Mouse (Mus musculus) forebrain, embryonic 12.5 days (tissue): ENCODE data around the gene Col1a1. TPM values are rescaled to one million over a fixed set of nuclear protein-coding genes. Genes with fewer than 3 reads are reported as not detected.
A peak's percentile ranks its signal among the peaks of the same experiment; 100 is the strongest.

Experiments used
- ATAC-seq: fragments of 200-750 bp; cut with Nextera tagmentation; 2 replicates; pipeline ENCODE4 v1.8.0; 2017; ENCODE audit warnings: moderate TSS enrichment; ENCODE audit not compliant: low FRiP score
- H3K27ac ChIP-seq: fragments of 300-500 bp; sonication (generic); 2 replicates; pipeline ENCODE4 v1.5.1; 2016; ENCODE audit warnings: mild to moderate bottlenecking
- H3K27me3 ChIP-seq: fragments of 300-500 bp; sonication (generic); 2 replicates; pipeline ENCODE4 v1.6.1; 2016; ENCODE audit warnings: mild to moderate bottlenecking
- H3K36me3 ChIP-seq: fragments of 300-500 bp; sonication (generic); replicated peaks from 2 replicates; pipeline ENCODE4 v1.6.1; 2016; ENCODE audit warnings: mild to moderate bottlenecking
- H3K4me1 ChIP-seq: fragments of 300-500 bp; sonication (generic); 2 replicates; pipeline ENCODE4 v1.6.1; 2016
- H3K4me2 ChIP-seq: fragments of 300-500 bp; sonication (generic); 2 replicates; pipeline ENCODE4 v1.6.1; 2016; ENCODE audit warnings: mild to moderate bottlenecking, moderate library complexity
- H3K4me3 ChIP-seq: fragments of 300-500 bp; sonication (generic); replicated peaks from 2 replicates; pipeline ENCODE4 v1.5.1; 2016; ENCODE audit warnings: mild to moderate bottlenecking
- H3K9ac ChIP-seq: fragments of 300-500 bp; sonication (generic); 2 replicates; pipeline ENCODE4 v1.6.1; 2016; ENCODE audit warnings: mild to moderate bottlenecking
- H3K9me3 ChIP-seq: fragments of 300-500 bp; sonication (generic); 2 replicates; pipeline ENCODE4 v1.6.1; 2016
- WGBS: fragments of 180-500 bp; shearing (Covaris S2); methylation state at CpG from one replicate; pipeline ENCODE4 v1.1.7; 2016; 5-methylcytosine and 5-hydroxymethylcytosine counted together
- polyA plus RNA-seq: library from polyadenylated mRNA; unstranded; fragments of >200 nt; fragmentation: Nextera tagmentation; extraction: Ambion mirVana; gene quantifications from 2 replicates; pipeline ENCODE4 v1.2.1, GENCODE M21; 2016

Col1a1 gene
- polyA plus RNA-seq: 208 and 267 TPM in 2 replicates

DNA sequence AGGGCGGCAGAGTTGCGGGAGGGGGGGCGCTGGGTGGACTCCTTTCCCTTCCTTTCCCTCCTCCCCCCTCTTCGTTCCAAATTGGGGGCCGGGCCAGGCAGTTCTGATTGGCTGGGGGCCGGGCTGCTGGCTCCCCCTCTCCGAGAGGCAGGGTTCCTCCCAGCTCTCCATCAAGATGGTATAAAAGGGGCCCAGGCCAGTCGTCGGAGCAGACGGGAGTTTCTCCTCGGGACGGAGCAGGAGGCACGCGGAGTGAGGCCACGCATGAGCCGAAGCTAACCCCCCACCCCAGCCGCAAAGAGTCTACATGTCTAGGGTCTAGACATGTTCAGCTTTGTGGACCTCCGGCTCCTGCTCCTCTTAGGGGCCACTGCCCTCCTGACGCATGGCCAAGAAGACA lies at the start of gene Col1a1:
Col1a1 (plus strand) TSS at position 180 of the 400 bp plus-strand sequence.
- Histone ChIP-seq H3K4me3 (peak within 1 kb of the TSS; percentile 35), H3K27ac (no peak within 1 kb of the TSS), H3K4me1 (peaks cover 15% of the 10 kb centered on the region), H3K27me3 (peaks cover 92% of the 10 kb centered on the region), H3K4me2 (peak within 1 kb of the TSS; percentile 59), H3K36me3 (no peaks in the 10 kb centered on the region), H3K9ac (0 out of 2 replicates have a peak within 1 kb of the TSS, but pooled peaks have one; percentile 17), H3K9me3 (no peaks in the 10 kb centered on the region)
- 12% methylated on average over 19 of the region's 19 CpGs for WGBS
- no peak for ATAC-seq

DNA sequence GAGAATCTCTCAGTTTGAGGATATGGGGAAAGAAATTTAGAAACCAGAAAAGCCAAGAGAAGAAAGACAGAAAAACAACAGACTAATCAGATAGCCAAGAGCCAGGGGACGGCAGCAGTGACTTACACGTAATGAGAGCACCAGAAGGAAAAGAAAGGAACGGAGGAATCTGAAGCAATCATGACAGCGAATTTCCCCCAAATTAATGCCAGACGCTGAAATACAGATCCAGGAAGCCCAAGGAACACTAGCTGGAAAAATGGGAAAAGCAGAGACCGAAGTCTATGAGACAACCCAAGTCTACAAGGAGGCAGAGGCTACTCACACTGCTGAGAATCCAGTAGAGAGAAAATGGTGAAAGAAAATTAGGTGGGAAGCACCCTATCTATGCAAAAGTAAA lies 44.9 kb upstream of the Col1a1 start:
- Histone ChIP-seq H3K9ac (no peak overlapping the region), H3K4me3 (no peak overlapping the region), H3K27ac (no peak overlapping the region), H3K27me3 (no peaks in the 10 kb centered on the region), H3K4me2 (no peak overlapping the region), H3K9me3 (no peaks in the 10 kb centered on the region), H3K4me1 (no peaks in the 10 kb centered on the region), H3K36me3 (no peaks in the 10 kb centered on the region)
- 87% methylated on average over 6 of the region's 6 CpGs for WGBS
- no peak for ATAC-seq

DNA sequence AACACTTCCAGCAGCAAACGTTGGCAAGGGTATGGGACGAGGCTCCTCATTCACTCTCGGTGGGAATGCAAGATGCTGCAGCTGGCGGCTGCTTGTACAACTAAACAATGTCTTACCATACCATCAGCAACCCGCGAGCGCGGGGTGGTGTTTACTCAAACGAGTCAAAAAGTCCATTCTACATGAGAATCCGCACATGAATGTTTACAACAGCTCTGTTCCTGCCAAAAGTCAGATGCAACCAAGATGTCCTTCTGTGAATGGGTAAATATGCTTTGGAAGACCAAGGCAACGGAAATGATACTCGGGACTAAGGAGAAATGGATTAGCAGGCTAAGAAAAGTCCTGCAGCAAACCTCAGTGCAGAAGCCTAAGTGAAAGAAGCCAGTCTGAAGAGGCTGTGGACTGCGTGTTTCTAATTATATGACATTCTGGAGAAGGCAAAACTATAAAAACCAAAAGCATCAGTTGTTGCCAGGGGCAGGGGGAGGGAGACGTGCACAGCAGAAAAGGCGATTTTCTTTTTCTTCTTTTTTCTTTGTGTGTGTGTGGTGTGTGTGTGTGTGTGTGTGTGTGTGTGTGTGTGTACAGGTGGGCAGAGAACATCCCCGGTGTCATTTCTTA lies 39.2 kb upstream of the Col1a1 start:
- H3K4me1 ChIP-seq: no peaks in the 10 kb centered on the region
- no peaks in the 10 kb centered on the region for H3K9me3 ChIP-seq
- 86% methylated on average over 16 of the region's 16 CpGs for WGBS
- H3K9ac ChIP-seq: no peak overlapping the region
- no peak for ATAC-seq
- H3K27me3 ChIP-seq: no peaks in the 10 kb centered on the region
- H3K36me3 ChIP-seq: no peaks in the 10 kb centered on the region
- no peak overlapping the region for H3K4me3 ChIP-seq
- no peak overlapping the region for H3K27ac ChIP-seq
- H3K4me2 ChIP-seq: no peak overlapping the region

DNA sequence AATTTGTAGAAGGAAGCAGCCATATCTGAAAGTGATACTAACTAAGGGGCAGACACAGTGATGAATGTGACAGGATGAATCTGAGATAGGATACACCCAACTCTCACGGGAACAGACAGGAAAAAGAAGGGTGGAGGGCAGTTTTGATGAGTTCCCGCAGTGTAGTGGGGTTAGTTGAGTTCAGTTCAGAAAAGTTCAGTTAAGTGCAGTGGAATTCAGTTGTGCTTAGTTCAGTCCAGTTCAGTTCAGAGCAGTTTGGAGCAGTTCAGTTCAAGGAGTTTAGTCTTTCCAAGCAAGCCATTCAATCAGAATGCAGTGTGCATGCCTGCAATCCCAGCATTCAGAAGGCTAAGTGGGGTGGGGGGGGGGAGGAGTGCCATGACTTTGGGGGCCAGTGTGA lies 34.8 kb upstream of the Col1a1 start:
- Histone ChIP-seq H3K36me3 (no peaks in the 10 kb centered on the region), H3K9ac (no peak overlapping the region), H3K4me3 (no peak overlapping the region), H3K27ac (no peak overlapping the region), H3K4me2 (no peak overlapping the region), H3K9me3 (no peaks in the 10 kb centered on the region), H3K4me1 (no peaks in the 10 kb centered on the region), H3K27me3 (no peaks in the 10 kb centered on the region)
- WGBS: 73% methylated on average over 2 of the region's 2 CpGs
- ATAC-seq: no peak

DNA sequence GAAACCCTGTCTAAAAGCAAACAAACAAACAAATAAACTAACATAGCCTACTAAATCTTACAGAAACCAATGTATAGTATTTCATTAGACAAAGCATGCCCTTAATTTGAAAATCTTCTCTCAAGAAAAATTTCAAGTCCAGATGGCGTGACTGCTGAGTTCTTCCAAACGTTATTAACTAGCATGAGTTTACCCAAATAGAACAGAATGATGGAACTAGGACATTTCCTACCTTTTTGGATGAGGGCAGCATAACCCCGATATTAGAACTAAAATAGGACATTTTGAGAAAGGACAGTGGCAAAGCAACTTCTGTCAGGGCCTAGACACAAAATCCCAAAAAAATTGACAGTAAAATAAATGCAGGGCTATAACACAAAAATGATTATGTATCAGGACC lies 31.7 kb upstream of the Col1a1 start:
- H3K4me3 ChIP-seq: no peak overlapping the region
- no peak for ATAC-seq
- no peaks in the 10 kb centered on the region for H3K36me3 ChIP-seq
- no peaks in the 10 kb centered on the region for H3K4me1 ChIP-seq
- H3K4me2 ChIP-seq: no peak overlapping the region
- H3K9me3 ChIP-seq: no peaks in the 10 kb centered on the region
- H3K27ac ChIP-seq: no peak overlapping the region
- no peak overlapping the region for H3K9ac ChIP-seq
- WGBS: 88% methylated on average over 3 of the region's 3 CpGs
- H3K27me3 ChIP-seq: no peaks in the 10 kb centered on the region

DNA sequence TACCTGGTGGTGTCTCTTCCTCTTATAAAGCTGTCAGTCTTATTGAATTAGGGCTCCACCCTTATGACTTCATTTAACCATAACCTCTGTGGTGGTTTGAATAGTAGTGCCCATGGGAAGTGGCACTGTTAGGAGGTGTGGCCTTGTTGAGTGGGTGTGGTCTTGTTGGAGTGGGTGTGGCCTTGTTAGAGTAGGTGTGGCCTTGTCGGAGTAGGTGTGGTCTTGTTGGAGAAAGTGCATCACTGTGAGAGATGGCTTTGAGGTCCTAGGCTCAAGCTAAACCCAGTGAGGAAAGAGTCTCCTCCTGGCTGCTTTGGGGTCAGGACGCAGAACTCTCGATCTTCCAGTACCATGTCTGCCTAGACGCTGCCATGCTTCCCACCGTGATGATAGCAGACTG lies 25.1 kb upstream of the Col1a1 start:
- Histone ChIP-seq H3K27me3 (peaks cover 8% of the 10 kb centered on the region; the same call in 1 of the 2 replicates), H3K36me3 (no peaks in the 10 kb centered on the region), H3K4me1 (peaks cover 6% of the 10 kb centered on the region), H3K9ac (no peak overlapping the region), H3K27ac (no peak overlapping the region), H3K4me2 (no peak overlapping the region), H3K4me3 (no peak overlapping the region), H3K9me3 (no peaks in the 10 kb centered on the region)
- ATAC-seq: no peak
- WGBS: 92% methylated on average over 5 of the region's 5 CpGs

DNA sequence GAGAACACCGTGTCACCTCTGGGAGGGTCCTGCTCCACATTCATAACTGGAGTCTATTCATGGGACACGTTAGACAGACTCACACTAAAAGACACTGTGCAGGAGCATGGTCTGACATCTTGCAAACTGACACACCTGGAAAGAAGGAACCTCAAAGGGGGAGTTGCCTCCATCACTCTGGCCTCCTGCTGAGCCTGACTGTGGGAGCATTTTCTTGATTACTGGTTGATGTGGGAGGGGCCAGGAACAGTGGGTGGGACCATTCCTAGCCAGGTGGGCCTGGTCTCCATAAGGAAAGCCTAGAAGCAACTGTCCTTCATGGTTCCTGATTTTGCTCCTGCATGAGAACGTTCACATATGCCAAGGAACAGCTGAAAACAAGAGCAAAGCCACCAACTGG lies 23.5 kb upstream of the Col1a1 start:
- Histone ChIP-seq H3K4me1 (peaks cover 12% of the 10 kb centered on the region), H3K4me3 (no peak overlapping the region), H3K9ac (no peak overlapping the region), H3K4me2 (no peak overlapping the region), H3K36me3 (no peaks in the 10 kb centered on the region), H3K27ac (no peak overlapping the region), H3K27me3 (peaks cover 8% of the 10 kb centered on the region; the same call in 1 of the 2 replicates), H3K9me3 (no peaks in the 10 kb centered on the region)
- WGBS: 77% methylated on average over 3 of the region's 3 CpGs
- ATAC-seq: no peak

DNA sequence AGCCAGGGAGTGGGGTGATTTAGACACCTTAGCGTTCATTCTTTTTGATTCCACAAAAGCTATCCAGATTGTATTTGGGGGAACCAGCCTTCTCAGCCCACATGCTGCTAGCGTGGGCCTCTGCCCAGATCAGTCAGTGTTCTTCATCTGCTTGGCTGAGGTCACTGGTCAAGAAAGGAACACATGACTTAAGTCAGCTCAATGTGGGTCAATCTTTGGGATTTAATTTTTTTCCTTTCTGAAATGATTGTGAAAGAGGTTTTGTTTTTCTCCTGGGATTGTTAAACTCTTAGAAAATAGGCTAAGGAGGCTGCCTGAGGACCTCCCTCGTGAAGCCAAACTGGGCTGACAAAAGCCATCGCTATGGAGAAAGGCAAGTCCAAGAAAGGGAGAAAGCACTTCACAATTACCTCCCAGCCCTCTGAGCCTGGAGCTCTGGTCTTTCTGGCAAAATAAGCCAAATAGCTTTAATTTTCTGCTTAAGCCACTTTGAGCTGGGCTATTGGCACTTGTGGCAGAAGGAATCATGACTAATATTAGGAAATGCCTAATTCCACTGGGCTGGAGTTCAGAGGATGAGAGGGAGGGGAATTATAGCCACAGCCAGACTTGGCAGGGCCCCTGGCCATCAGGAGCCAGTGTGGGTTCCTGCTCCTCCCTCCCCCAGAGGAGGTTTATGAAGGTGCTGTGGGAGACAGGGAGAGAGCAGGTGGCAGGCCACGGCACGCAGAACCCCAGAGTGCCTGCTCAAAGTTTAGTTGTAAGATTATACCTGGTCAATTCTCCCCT lies 22.5 kb upstream of the Col1a1 start:
- no peak for ATAC-seq

DNA sequence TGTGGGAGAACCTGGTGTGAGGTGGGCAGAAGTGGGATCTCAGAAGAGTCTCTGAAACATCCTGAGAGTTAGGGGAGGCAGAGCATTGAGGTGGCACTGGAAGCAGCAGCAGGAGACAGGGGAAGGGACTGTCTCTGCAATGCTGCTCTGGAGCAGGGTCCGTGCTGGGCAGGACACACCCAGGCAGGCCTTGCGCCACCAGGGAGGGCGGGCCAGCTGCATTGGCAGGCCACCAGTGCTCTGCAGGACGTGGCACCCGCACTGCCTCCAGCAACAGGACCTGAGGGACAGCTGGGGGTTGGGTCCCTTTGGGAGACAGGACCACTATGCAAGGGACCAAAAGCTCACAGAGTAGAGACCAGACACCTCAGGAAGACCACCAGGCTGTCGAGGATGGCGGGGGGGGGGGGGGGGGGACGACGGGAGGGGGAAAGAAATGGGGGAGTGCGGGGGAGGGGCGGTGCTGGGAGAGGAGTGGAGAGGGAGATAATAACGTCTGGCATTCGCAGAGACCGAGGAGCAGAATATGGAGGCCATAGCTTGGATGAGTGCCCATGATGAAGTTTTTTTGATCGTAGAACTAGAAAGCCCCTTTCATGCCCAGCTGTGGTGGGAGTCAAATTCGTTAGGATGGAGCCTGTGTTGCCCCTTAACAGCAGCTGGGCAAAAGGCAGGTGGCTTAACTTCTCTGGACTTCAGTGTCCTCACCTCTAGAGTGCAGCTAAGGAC lies 20.2 kb upstream of the Col1a1 start:
- H3K9me3 ChIP-seq: no peaks in the 10 kb centered on the region
- H3K4me3 ChIP-seq: no peak overlapping the region
- peaks cover 7% of the 10 kb centered on the region; the same call in 1 of the 2 replicates for H3K27me3 ChIP-seq
- H3K4me1 ChIP-seq: peaks cover 12% of the 10 kb centered on the region
- H3K27ac ChIP-seq: no peak overlapping the region
- ATAC-seq: no peak
- no peak overlapping the region for H3K4me2 ChIP-seq
- 25% methylated on average over 11 of the region's 16 CpGs for WGBS
- no peaks in the 10 kb centered on the region for H3K36me3 ChIP-seq
- H3K9ac ChIP-seq: no peak overlapping the region

More for the DNA sequence above, 22.5 kb upstream of the Col1a1 start:
- Histone ChIP-seq H3K4me3 (no peak overlapping the region), H3K27me3 (peaks cover 8% of the 10 kb centered on the region; the same call in 1 of the 2 replicates), H3K4me2 (no peak overlapping the region), H3K27ac (no peak overlapping the region), H3K36me3 (no peaks in the 10 kb centered on the region), H3K9ac (no peak overlapping the region), H3K9me3 (no peaks in the 10 kb centered on the region), H3K4me1 (peaks cover 12% of the 10 kb centered on the region)
- 55% methylated on average over 6 of the region's 6 CpGs for WGBS

DNA sequence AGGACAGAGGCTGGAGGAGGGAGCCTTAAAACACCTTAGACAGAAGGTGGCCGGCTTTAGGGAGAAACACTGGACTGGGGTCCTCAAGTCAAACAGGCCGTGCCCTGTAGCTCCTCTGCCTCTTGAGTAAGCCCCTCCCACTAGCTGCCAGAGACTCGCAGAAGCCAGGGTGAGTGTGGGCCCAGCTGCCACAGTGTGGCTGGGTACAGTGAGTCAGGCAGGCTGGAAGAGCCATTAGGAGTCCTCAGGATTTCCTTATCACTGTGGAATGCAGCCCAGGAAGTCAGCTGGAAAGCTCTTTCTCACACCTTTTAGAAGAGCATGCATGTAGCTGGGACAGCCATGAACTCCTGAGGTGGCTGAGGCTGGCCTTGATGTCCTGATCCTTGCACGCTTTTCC lies 19.5 kb upstream of the Col1a1 start:
- ATAC-seq: no peak
- H3K4me3 ChIP-seq: no peak overlapping the region
- peaks cover 12% of the 10 kb centered on the region for H3K4me1 ChIP-seq
- H3K27ac ChIP-seq: no peak overlapping the region
- no peak overlapping the region for H3K4me2 ChIP-seq
- 31% methylated on average over 4 of the region's 4 CpGs for WGBS
- no peaks in the 10 kb centered on the region for H3K9me3 ChIP-seq
- no peak overlapping the region for H3K9ac ChIP-seq
- H3K36me3 ChIP-seq: no peaks in the 10 kb centered on the region
- peaks cover 3% of the 10 kb centered on the region; the same call in 1 of the 2 replicates for H3K27me3 ChIP-seq

DNA sequence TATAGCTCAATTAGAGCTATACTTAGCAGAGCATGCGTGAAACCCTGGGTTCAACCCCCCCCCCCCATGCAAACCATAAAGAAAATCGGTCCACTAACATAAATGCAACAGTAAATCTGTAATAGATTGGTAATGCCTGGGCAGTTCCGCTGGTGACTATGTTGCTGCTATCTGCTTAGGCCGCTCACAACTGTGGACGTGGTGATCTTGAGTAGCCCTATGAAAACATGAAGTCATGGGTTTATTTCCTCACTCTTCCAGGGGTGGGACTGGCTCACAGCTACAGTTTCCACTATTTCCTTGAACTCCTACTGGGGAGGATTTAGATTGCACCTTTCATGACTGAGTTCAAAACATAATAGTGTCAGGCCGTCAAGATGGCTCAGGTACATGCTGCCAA lies 18.3 kb upstream of the Col1a1 start:
- H3K27me3 ChIP-seq: peaks cover 3% of the 10 kb centered on the region; the same call in 1 of the 2 replicates
- ATAC-seq: no peak
- no peak overlapping the region for H3K4me3 ChIP-seq
- WGBS: 79% methylated on average over 6 of the region's 6 CpGs
- H3K4me1 ChIP-seq: peaks cover 12% of the 10 kb centered on the region
- H3K36me3 ChIP-seq: no peaks in the 10 kb centered on the region
- no peak overlapping the region for H3K4me2 ChIP-seq
- no peak overlapping the region for H3K27ac ChIP-seq
- H3K9ac ChIP-seq: no peak overlapping the region
- no peaks in the 10 kb centered on the region for H3K9me3 ChIP-seq

DNA sequence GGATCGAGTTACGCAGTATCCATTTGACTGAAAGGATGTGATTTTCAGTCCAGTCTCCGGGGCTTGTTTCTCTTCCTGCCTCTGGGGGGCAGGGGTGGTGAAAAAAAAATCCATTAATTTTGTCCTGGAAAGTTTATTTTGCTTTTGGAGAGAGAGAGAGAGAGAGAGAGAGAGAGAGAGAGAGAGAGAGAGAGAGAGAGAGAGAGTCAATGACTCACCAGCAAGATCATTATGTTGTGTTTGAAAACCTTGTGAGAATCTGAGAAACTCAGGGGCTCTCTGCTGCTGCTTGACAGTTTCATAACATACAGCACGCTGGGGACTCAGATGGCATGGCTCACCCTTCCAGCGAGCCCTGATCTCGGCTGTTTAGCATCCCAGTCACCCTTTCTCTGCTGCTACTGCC lies 15.0 kb upstream of the Col1a1 start:
- H3K4me3 ChIP-seq: no peak overlapping the region
- H3K36me3 ChIP-seq: no peaks in the 10 kb centered on the region
- no peak overlapping the region for H3K9ac ChIP-seq
- no peaks in the 10 kb centered on the region; the same call in 1 of the 2 replicates for H3K27me3 ChIP-seq
- no peak overlapping the region for H3K27ac ChIP-seq
- peaks cover 6% of the 10 kb centered on the region for H3K4me1 ChIP-seq
- no peak for ATAC-seq
- no peaks in the 10 kb centered on the region for H3K9me3 ChIP-seq
- WGBS: 57% methylated on average over 6 of the region's 6 CpGs
- no peak overlapping the region for H3K4me2 ChIP-seq
